Mouse (Mus musculus) hindbrain, postnatal 0 days (tissue): ENCODE results near the gene Etfdh. TPM values are rescaled to one million over a fixed set of nuclear protein-coding genes. Genes with fewer than 3 reads are reported as not detected.

Source experiments
- ATAC-seq: fragments of 200-750 bp; cut with Nextera tagmentation; 2 replicates; pipeline ENCODE4 v1.8.0; 2017; ENCODE audit warnings: mild to moderate bottlenecking, moderate TSS enrichment, moderate library complexity
- DNase-seq: peaks from one replicate; pipeline ENCODE4 v3.0.0-alpha.2; 2015; ENCODE audit warnings: low spot score
- H3K27ac ChIP-seq: fragments of 300-500 bp; sonication (generic); 2 replicates; pipeline ENCODE4 v1.5.1; 2014; ENCODE audit warnings: mild to moderate bottlenecking
- H3K27me3 ChIP-seq: fragments of 300-500 bp; sonication (generic); 2 replicates; pipeline ENCODE4 v1.6.1; 2014; ENCODE audit warnings: low read length, mixed read lengths; ENCODE audit not compliant: insufficient read depth
- H3K36me3 ChIP-seq: fragments of 300-500 bp; sonication (generic); 2 replicates; pipeline ENCODE4 v1.6.1; 2014; ENCODE audit warnings: low read length, mixed read lengths; ENCODE audit not compliant: insufficient read depth
- H3K4me1 ChIP-seq: fragments of 300-500 bp; sonication (generic); 2 replicates; pipeline ENCODE4 v1.6.1; 2014; ENCODE audit warnings: antibody characterized with exemption, low read length, mixed read lengths; ENCODE audit not compliant: insufficient read depth
- H3K4me2 ChIP-seq: fragments of 300-500 bp; sonication (generic); 2 replicates; pipeline ENCODE4 v1.6.1; 2014; ENCODE audit warnings: low read depth, mild to moderate bottlenecking, low read length, moderate library complexity, mixed read lengths
- H3K4me3 ChIP-seq: fragments of 300-500 bp; sonication (generic); 2 replicates; pipeline ENCODE4 v1.5.1; 2014; ENCODE audit warnings: low read length
- H3K9ac ChIP-seq: fragments of 300-500 bp; sonication (generic); replicated peaks from 2 replicates; pipeline ENCODE4 v1.6.1; 2014; ENCODE audit warnings: mild to moderate bottlenecking, low read length, moderate library complexity, mixed read lengths
- H3K9me3 ChIP-seq: fragments of 300-500 bp; sonication (generic); 2 replicates; pipeline ENCODE4 v1.6.1; 2016; ENCODE audit warnings: low read length, mixed read lengths
- CTCF ChIP-seq: IDR thresholded peaks from 2 replicates; pipeline ENCODE4 v1.5.1; 2016; ENCODE audit warnings: antibody characterized with exemption, control low read depth, low read depth
- WGBS: fragments of 180-500 bp; shearing (Covaris S2); extraction: QIAGEN DNeasy Blood & Tissue Kit; methylation state at CpG from one replicate; pipeline ENCODE4 v1.1.7; 2014; 5-methylcytosine and 5-hydroxymethylcytosine counted together
- polyA plus RNA-seq: library from polyadenylated mRNA; unstranded; fragments of >200 nt; fragmentation: Nextera tagmentation; extraction: Ambion mirVana; gene quantifications from 2 replicates; pipeline ENCODE4 v1.2.1, GENCODE M21; 2015
- total RNA-seq: library from RNA; depleted of rRNA; stranded (reverse); fragments of >200 nt; gene quantifications from 2 replicates; pipeline ENCODE4 v1.2.3, GENCODE M21; 2014

Etfdh gene
- total and polyA plus RNA-seq, 2 experiments from 2014 or later: 24.6 to 45.2 TPM

DNA sequence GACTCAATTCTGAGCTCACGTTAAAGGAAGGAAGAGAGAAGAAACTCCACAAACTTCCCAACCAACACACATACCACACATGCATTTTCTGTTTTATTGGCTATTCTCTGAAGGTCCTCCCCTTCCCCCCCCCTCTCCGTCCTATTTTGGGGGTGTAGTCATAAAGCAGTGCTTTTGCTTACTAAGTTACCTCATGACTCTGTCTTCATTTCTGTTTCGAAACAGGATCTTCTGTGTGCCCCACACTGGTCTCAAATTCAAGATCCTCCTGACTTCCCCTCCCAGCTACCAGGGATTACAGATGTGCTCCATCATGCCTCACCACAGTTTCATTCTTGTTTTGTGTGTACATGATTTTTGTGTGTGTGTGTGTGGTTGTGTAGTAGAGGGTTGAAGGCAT, 56.9 kb downstream of the Etfdh start:
- Histone ChIP-seq H3K4me2 (no peak overlapping the region), H3K4me1 (no peaks in the 10 kb centered on the region), H3K27ac (no peak overlapping the region), H3K4me3 (no peak overlapping the region), H3K36me3 (no peaks in the 10 kb centered on the region), H3K27me3 (no peaks in the 10 kb centered on the region), H3K9ac (no peak overlapping the region), H3K9me3 (no peaks in the 10 kb centered on the region)
- ATAC-seq (no peak), DNase-seq (no peak)
- WGBS: 72% methylated on average over 3 of the region's 3 CpGs
- TF ChIP-seq CTCF: no peak

DNA sequence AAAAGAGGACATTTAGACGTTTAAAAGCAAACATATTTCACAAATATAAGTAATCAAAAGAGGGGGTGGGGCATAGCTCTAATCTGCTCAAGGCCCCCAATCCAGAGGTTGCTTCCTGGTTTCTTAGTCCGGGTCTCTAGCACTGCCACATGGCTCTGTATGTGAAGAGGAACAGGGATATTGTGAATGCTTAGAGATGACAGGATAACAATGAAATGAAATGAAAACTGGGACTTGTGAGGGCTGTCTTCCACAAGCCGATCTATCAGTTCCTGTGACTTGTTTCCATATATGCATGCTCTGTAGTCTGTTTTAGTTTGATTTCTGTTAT, 60.0 kb downstream of the Etfdh start:
- Histone ChIP-seq H3K27ac (no peak overlapping the region), H3K4me1 (no peaks in the 10 kb centered on the region), H3K36me3 (no peaks in the 10 kb centered on the region), H3K4me2 (no peak overlapping the region), H3K27me3 (no peaks in the 10 kb centered on the region), H3K4me3 (no peak overlapping the region), H3K9ac (no peak overlapping the region), H3K9me3 (no peaks in the 10 kb centered on the region)
- ATAC-seq (no peak), DNase-seq (no peak)
- 86% methylated on average over 3 of the region's 3 CpGs for WGBS
- no peak for TF ChIP-seq CTCF

DNA sequence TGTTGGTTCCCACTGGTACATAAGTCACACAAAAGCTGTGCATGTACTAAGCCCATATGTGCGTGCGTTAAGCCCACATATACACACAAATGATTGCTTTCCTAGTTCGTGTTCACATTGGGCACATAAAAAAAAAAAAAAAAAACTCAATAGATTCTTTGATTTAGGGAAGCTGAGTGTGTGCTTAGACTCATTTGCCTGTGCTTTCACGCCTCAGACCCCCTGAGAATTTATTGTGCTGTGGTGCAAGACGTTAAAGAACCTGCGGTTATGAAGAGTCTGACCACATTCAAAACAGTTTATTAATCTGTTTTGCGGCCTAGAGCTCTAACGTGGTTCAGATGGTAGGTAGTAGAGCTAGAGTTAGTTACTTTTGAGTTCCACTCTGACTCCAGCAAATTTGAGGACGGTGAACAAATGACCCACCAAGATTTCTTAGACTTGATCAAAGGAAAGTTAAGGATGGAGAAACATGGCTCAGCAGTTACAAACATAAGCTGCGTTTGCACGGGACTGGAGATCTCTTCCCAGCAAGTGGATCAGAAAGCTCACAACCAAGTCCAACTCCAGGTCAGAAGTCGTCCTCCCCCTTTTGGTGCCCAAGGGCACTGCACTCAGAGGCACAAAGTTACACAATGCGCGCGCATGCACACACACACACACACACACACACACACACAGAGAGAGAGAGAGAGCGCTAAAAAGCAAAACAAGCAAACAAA, 60.5 kb downstream of the Etfdh start:
- no peak for ATAC-seq
- TF ChIP-seq CTCF: peak; percentile 29; the same call in 1 of the 2 replicates
- Histone ChIP-seq H3K27ac (no peak overlapping the region), H3K27me3 (no peaks in the 10 kb centered on the region), H3K4me2 (peak overlapping the region; percentile 95; the same call in 1 of the 2 replicates), H3K36me3 (no peaks in the 10 kb centered on the region), H3K4me1 (no peaks in the 10 kb centered on the region), H3K4me3 (peak overlapping the region; percentile 79; the same call in 1 of the 2 replicates), H3K9me3 (no peaks in the 10 kb centered on the region), H3K9ac (no peak overlapping the region)
- DNase-seq: no peak
- 81% methylated on average over 16 of the region's 16 CpGs for WGBS

DNA sequence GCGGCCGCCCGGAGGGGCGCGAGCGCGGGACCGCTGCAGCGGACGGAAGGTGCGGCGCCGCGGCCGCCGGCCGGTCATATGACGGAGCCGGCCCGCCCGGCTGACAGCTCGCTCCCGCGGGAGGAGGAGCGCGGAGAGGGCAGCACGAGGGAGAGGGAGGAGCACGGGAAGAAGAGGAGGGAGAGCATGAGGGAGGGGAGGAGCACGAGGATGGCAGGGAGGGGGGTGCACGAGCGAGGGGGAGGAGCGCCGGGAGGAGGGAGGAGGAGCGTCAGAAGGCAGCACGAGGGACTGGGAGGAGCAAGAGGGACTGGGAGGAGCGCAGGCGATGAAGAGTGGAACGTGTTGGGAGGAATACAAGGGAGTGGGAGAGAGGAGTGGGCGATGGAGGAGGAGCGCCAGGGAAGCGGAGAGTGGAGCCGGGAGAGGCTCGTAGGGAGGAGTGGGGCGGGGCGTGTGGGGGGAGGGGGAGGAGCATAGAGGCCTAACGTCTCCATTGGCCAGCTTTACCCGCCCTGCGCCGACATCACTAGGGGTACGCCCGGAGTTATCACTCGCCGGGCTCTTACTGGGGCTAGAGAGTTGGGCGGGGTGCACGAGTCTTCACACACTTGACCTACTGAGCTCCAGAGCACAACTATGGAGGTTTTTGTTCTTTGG, 61.5 kb downstream of the Etfdh start, which contains the start of gene Fnip2:
Gene Fnip2 (minus strand): TSS at position 94 of the 660 bp plus-strand sequence.
- TF ChIP-seq CTCF: no peak
- Histone ChIP-seq H3K4me1 (no peaks in the 10 kb centered on the region), H3K27me3 (no peaks in the 10 kb centered on the region), H3K9me3 (no peaks in the 10 kb centered on the region), H3K9ac (peak within 1 kb of the TSS; percentile 75), H3K27ac (peak within 1 kb of the TSS; percentile 78), H3K4me3 (peak within 1 kb of the TSS; percentile 79), H3K36me3 (no peaks in the 10 kb centered on the region), H3K4me2 (peak within 1 kb of the TSS; percentile 95)
- under 1% methylated on average over 51 of the region's 55 CpGs for WGBS
- DNase-seq (peak; percentile 94), ATAC-seq (peak; percentile 97)

DNA sequence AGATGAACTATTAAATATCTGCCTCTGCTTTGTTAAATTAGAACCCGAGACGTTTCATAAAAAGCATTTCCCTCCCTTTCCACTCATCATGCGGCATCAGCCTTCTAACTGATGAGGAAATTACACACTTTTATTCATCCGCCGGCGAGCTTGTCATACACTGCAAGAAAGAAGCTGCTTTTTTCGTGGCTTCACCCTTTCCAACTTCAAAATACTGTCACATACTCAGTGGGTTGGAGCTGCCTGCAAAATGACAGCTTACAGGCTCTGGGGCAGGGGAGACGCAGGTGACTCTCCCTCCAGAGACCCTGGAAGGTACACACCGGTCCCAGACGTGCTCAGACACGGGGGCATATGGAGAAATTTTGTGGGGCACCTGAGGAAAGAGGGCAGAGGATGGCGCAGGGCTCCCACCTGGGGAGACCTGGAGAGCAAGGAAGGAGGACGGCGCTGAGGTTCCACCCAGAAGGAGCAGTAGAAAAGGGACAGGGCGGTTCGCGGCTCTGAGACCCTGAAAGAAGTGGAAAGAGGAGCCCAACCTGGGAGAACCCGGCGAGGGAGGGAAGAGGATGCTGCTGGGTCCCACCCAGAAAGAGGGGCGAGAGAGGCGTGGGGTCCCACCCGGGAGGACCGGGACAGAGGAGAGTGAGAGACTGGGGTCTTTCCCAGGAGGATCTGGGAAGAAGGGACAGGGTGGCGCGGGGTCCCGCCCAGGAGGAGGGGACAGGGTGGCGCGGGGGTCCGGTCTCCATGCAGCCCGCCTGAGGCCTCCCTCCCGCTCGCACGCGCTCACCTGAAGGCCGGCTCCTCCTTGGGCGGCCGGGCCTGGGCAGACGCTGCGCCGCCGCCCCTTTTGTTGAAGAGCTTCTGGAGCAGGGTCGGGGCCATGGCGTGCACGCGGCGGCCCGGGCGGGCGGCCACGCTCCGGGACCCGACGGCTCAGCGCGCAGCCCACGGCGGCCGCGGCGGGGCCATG, 62.3 kb downstream of the Etfdh start:
- no peak for TF ChIP-seq CTCF
- H3K9ac ChIP-seq: peak overlapping the region; percentile 75
- ATAC-seq (no peak; the same call in 1 of the 2 replicates), DNase-seq (peak; percentile 34)
- no peaks in the 10 kb centered on the region for H3K4me1 ChIP-seq
- no peaks in the 10 kb centered on the region for H3K27me3 ChIP-seq
- peak overlapping the region; percentile 79 for H3K4me3 ChIP-seq
- peak overlapping the region; percentile 95 for H3K4me2 ChIP-seq
- H3K36me3 ChIP-seq: no peaks in the 10 kb centered on the region
- H3K9me3 ChIP-seq: no peaks in the 10 kb centered on the region
- WGBS: under 1% methylated on average over 49 of the region's 60 CpGs
- H3K27ac ChIP-seq: peak overlapping the region; percentile 78

DNA sequence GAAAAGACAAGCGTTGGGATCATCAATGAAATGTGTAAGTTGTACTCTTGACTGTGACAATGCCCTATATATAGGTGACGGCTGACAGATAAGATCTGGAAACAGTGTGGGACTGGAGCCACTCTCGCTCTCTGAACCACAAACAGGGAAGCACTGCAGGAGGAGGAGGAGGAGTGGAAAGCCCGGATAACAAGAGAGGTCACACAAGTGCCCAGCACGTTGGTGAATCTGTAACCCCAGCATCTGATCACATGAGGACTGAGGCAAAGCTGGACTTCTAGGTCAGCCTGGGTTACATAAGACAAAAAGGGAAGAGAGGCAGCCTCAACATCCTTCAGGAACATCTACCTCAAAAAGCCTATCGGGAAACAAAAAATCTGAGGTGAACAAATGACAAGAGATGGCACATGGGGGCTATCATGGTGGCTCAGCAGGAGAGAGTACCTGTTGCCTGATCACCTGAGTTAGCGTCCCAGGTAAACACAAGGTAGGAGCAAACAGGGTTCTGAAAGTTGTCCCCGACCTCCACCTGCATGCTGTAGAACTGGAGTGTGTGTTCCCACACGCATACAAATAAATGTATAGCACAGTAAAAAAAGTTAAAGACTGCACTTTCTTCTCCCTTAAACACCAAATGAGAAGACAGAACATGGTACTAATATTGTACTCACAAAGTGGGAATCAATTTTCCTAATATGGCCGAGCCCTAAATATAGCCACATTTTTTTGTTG, 64.3 kb downstream of the Etfdh start:
- Histone ChIP-seq H3K27me3 (no peaks in the 10 kb centered on the region), H3K4me2 (no peak overlapping the region), H3K9me3 (no peaks in the 10 kb centered on the region), H3K36me3 (no peaks in the 10 kb centered on the region), H3K4me3 (no peak overlapping the region), H3K9ac (no peak overlapping the region), H3K4me1 (no peaks in the 10 kb centered on the region), H3K27ac (no peak overlapping the region)
- DNase-seq (no peak), ATAC-seq (no peak)
- WGBS: 85% methylated on average over 10 of the region's 10 CpGs
- TF ChIP-seq CTCF: no peak
